Mouse (Mus musculus) neural tube, embryonic 11.5 days (tissue): ENCODE results near the gene Cox11. TPM values are rescaled to one million over a fixed set of nuclear protein-coding genes. Genes with fewer than 3 reads are reported as not detected.

Experiments
- ATAC-seq: fragments of 200-750 bp; cut with Nextera tagmentation; 2 replicates; pipeline ENCODE4 v1.8.0; 2017; ENCODE audit warnings: moderate number of reproducible peaks, mild to moderate bottlenecking, moderate TSS enrichment, moderate library complexity; ENCODE audit not compliant: insufficient read depth, low FRiP score, low TSS enrichment
- DNase-seq: peaks from one replicate; pipeline ENCODE4 v3.0.0-alpha.2; 2015; ENCODE audit warnings: low spot score
- H3K27ac ChIP-seq: fragments of 300-500 bp; sonication (generic); 2 replicates; pipeline ENCODE4 v1.5.1; 2014; ENCODE audit warnings: low read depth, mild to moderate bottlenecking, low read length
- H3K27me3 ChIP-seq: fragments of 300-500 bp; sonication (generic); 2 replicates; pipeline ENCODE4 v1.6.1; 2014; ENCODE audit warnings: mild to moderate bottlenecking, low read length, mixed read lengths; ENCODE audit not compliant: control insufficient read depth, insufficient read depth
- H3K36me3 ChIP-seq: fragments of 300-500 bp; sonication (generic); 2 replicates; pipeline ENCODE4 v1.6.1; 2014; ENCODE audit warnings: mild to moderate bottlenecking, low read length, moderate library complexity, mixed read lengths; ENCODE audit not compliant: control insufficient read depth, insufficient read depth
- H3K4me1 ChIP-seq: fragments of 300-500 bp; sonication (generic); 2 replicates; pipeline ENCODE4 v1.6.1; 2014; ENCODE audit warnings: low read length, mixed read lengths; ENCODE audit not compliant: control insufficient read depth, insufficient read depth
- H3K4me2 ChIP-seq: fragments of 300-500 bp; sonication (generic); 2 replicates; pipeline ENCODE4 v1.6.1; 2014; ENCODE audit warnings: low read depth, mild to moderate bottlenecking, moderate library complexity
- H3K4me3 ChIP-seq: fragments of 300-500 bp; sonication (generic); 2 replicates; pipeline ENCODE4 v1.5.1; 2014; ENCODE audit warnings: low read depth, low read length
- H3K9ac ChIP-seq: fragments of 300-500 bp; sonication (generic); 2 replicates; pipeline ENCODE4 v1.6.1; 2014; ENCODE audit warnings: mild to moderate bottlenecking, low read length
- H3K9me3 ChIP-seq: fragments of 300-500 bp; sonication (generic); 2 replicates; pipeline ENCODE4 v1.6.1; 2016; ENCODE audit warnings: low read length; ENCODE audit not compliant: control insufficient read depth
- WGBS: fragments of 180-500 bp; shearing (Covaris S2); extraction: QIAGEN DNeasy Blood & Tissue Kit; methylation state at CpG from one replicate; pipeline ENCODE4 v1.1.7; 2014; 5-methylcytosine and 5-hydroxymethylcytosine counted together
- polyA plus RNA-seq: library from polyadenylated mRNA; unstranded; fragments of >200 nt; fragmentation: Nextera tagmentation; extraction: Ambion mirVana; gene quantifications from 2 replicates; pipeline ENCODE4 v1.2.1, GENCODE M21; 2014

Gene Cox11
- polyA plus RNA-seq, 1 experiment from 2014 or later, result 23.6 TPM

GRCm38 (mm10) chr11:90687040-90687439, 49.1 kb downstream of the Cox11 start:
- DNase-seq, result no peak

GRCm38 (mm10) chr11:90687460-90688416, 49.8 kb downstream of the Cox11 start, which contains the start of gene Tom1l1:
Gene Tom1l1, minus strand, starts transcription at chr11:90688366.
- WGBS, result 8% methylated on average over 43 of the region's 47 CpGs
- Histone ChIP-seq H3K27ac (no peak within 1 kb of the TSS), H3K36me3 (no peaks in the 10 kb centered on the region), H3K9ac (peak within 1 kb of the TSS; percentile 48), H3K4me1 (no peaks in the 10 kb centered on the region; the same call in 1 of the 2 replicates), H3K9me3 (peaks cover 4% of the 10 kb centered on the region; the same call in 1 of the 2 replicates), H3K4me2 (peak within 1 kb of the TSS; percentile 78), H3K27me3 (no peaks in the 10 kb centered on the region), H3K4me3 (peak within 1 kb of the TSS; percentile 56)
- DNase-seq (peak; percentile 80), ATAC-seq (peak; percentile 79)

More at GRCm38 (mm10) chr11:90687040-90687439, 49.1 kb downstream of the Cox11 start:
- H3K9me3 ChIP-seq, result peaks cover 4% of the 10 kb centered on the region; the same call in 1 of the 2 replicates
- no peak overlapping the region for H3K27ac ChIP-seq
- H3K36me3 ChIP-seq, result no peaks in the 10 kb centered on the region
- ATAC-seq, result peak; percentile 11
- no peaks in the 10 kb centered on the region; the same call in 1 of the 2 replicates for H3K4me1 ChIP-seq
- H3K27me3 ChIP-seq, result no peaks in the 10 kb centered on the region
- H3K9ac ChIP-seq, result peak overlapping the region; percentile 48
- H3K4me2 ChIP-seq, result peak overlapping the region; percentile 78
- WGBS, result 1% methylated on average over 17 of the region's 17 CpGs
- peak overlapping the region; percentile 56 for H3K4me3 ChIP-seq

- H3K9ac ChIP-seq, result no peak overlapping the region
- no peak overlapping the region for H3K4me3 ChIP-seq
- no peaks in the 10 kb centered on the region for H3K36me3 ChIP-seq
- no peaks in the 10 kb centered on the region for H3K27me3 ChIP-seq
- peaks cover 4% of the 10 kb centered on the region; the same call in 1 of the 2 replicates for H3K9me3 ChIP-seq
- H3K4me1 ChIP-seq, result no peaks in the 10 kb centered on the region; the same call in 1 of the 2 replicates
- no peak overlapping the region for H3K4me2 ChIP-seq
- no peak overlapping the region for H3K27ac ChIP-seq
- ATAC-seq (no peak), DNase-seq (no peak)
- 32% methylated on average over 6 of the region's 6 CpGs for WGBS
Observed at GRCm38 (mm10) chr11:90690361-90690760, 52.4 kb downstream of the Cox11 start.

GRCm38 (mm10) chr11:90694206-90694605, 56.2 kb downstream of the Cox11 start:
- Histone ChIP-seq H3K27ac (no peak overlapping the region), H3K4me3 (no peak overlapping the region), H3K9ac (no peak overlapping the region), H3K4me1 (no peaks in the 10 kb centered on the region), H3K27me3 (no peaks in the 10 kb centered on the region), H3K36me3 (no peaks in the 10 kb centered on the region), H3K9me3 (peaks cover 2% of the 10 kb centered on the region; the same call in 1 of the 2 replicates), H3K4me2 (no peak overlapping the region)
- ATAC-seq (no peak), DNase-seq (peak; percentile 24)
- 40% methylated on average over 4 of the region's 4 CpGs for WGBS

Other genes starting within 250 kb of the Cox11 start
- 0.54 and 0.98 TPM in 2 replicates for gene Hlf, start 247.3 kb upstream of the Cox11 start, polyA plus RNA-seq
- 36.1 and 38.2 TPM in 2 replicates for gene Stxbp4, start 89 bp upstream of the Cox11 start, polyA plus RNA-seq
- 20.1 and 21.6 TPM in 2 replicates for gene Tom1l1, start 50.2 kb downstream of the Cox11 start, polyA plus RNA-seq